Mouse (Mus musculus) stomach, embryonic 14.5 days (tissue): ENCODE measurements around the gene Ppcs. TPM values are rescaled to one million over a fixed set of nuclear protein-coding genes. Genes with fewer than 3 reads are reported as not detected.

Experiments used
- ATAC-seq: fragments of 200-750 bp; cut with Nextera tagmentation; 2 replicates; pipeline ENCODE4 v1.8.0; 2017; ENCODE audit warnings: low read depth, moderate TSS enrichment; ENCODE audit not compliant: insufficient number of reproducible peaks, insufficient read depth, low FRiP score
- H3K27ac ChIP-seq: fragments of 300-500 bp; sonication (generic); 2 replicates; pipeline ENCODE4 v1.5.1; 2014; ENCODE audit warnings: mild to moderate bottlenecking, low read length, moderate library complexity, mixed read lengths
- H3K27me3 ChIP-seq: fragments of 300-500 bp; sonication (generic); 2 replicates; pipeline ENCODE4 v1.6.1; 2014; ENCODE audit warnings: low read length, control low read depth, mixed read lengths; ENCODE audit not compliant: control insufficient read depth, insufficient read depth
- H3K36me3 ChIP-seq: fragments of 300-500 bp; sonication (generic); 2 replicates; pipeline ENCODE4 v1.6.1; 2014; ENCODE audit warnings: mild to moderate bottlenecking, control low read depth, low read length, moderate library complexity, mixed read lengths; ENCODE audit not compliant: control insufficient read depth, insufficient read depth
- H3K4me1 ChIP-seq: fragments of 300-500 bp; sonication (generic); 2 replicates; pipeline ENCODE4 v1.6.1; 2014; ENCODE audit warnings: low read length, control low read depth, mixed read lengths; ENCODE audit not compliant: control insufficient read depth, insufficient read depth
- H3K4me2 ChIP-seq: fragments of 300-500 bp; sonication (generic); replicated peaks from 2 replicates; pipeline ENCODE4 v1.6.1; 2014; ENCODE audit warnings: low read depth, low read length, control low read depth
- H3K4me3 ChIP-seq: fragments of 300-500 bp; sonication (generic); 2 replicates; pipeline ENCODE4 v1.5.1; 2014; ENCODE audit warnings: low read depth, low read length, control low read depth
- H3K9ac ChIP-seq: fragments of 300-500 bp; sonication (generic); replicated peaks from 2 replicates; pipeline ENCODE4 v1.6.1; 2014; ENCODE audit warnings: low read depth, mild to moderate bottlenecking, control low read depth, low read length, moderate library complexity, mixed read lengths
- H3K9me3 ChIP-seq: fragments of 300-500 bp; sonication (generic); 2 replicates; pipeline ENCODE4 v1.6.1; 2016; ENCODE audit warnings: low read depth, low read length, control low read depth; ENCODE audit not compliant: control insufficient read depth
- WGBS: fragments of 180-500 bp; shearing (Covaris S2); extraction: QIAGEN DNeasy Blood & Tissue Kit; methylation state at CpG from one replicate; pipeline ENCODE4 v1.1.7; 2014; 5-methylcytosine and 5-hydroxymethylcytosine counted together
- polyA plus RNA-seq: library from polyadenylated mRNA; unstranded; fragments of >200 nt; fragmentation: Nextera tagmentation; extraction: Ambion mirVana; gene quantifications from 2 replicates; pipeline ENCODE4 v1.2.1, GENCODE M21; 2014

The Ppcs gene
- polyA plus RNA-seq, 1 experiment from 2014 or later: 33.7 TPM

DNA sequence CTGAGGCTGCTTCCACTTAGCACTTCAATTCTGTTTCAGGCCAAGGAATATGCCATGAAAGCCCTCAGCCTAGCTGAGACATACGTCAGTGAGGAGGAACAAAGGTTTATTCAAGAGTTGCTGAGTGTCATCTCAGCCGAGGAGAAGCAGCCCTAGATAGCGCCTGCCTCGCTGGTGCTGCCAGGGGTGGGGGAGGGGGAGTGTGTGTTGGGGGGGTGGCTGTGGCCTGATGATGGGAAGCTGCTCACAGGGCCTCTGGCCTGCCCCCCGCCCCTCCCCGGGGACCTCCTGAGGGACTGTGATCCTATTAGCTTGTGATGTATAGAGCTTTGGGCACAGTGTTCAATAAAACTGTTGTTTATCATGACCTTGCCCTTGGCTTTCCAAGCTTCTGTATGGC is 31.3 kb upstream of the Ppcs start:
- Histone ChIP-seq H3K36me3 (no peaks in the 10 kb centered on the region), H3K4me3 (no peak overlapping the region), H3K9me3 (no peaks in the 10 kb centered on the region), H3K27ac (no peak overlapping the region), H3K4me1 (no peaks in the 10 kb centered on the region), H3K4me2 (no peak overlapping the region), H3K27me3 (no peaks in the 10 kb centered on the region), H3K9ac (no peak overlapping the region)
- WGBS: 20% methylated on average over 6 of the region's 6 CpGs
- no peak for ATAC-seq

DNA sequence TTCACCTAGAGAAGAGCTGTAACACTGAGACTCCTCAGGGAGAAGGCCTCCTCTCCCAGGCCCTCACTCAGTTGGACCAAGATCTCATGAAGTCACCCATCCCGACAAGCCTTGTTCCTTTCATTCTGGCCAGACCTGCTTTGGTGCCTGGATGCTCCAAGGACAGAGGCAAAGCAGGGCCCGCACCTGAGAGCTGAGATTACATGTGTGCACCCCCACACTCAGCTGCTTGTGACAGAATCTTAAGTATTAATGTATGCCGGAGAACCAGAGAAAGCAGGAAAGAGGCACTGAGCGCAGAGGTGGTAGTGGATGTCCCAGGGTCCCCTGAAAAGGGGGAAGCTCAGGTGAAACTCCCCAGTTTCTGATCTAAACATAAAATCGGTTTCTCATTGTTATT is 30.9 kb upstream of the Ppcs start:
- Histone ChIP-seq H3K9ac (no peak overlapping the region), H3K27ac (no peak overlapping the region), H3K9me3 (no peaks in the 10 kb centered on the region), H3K27me3 (no peaks in the 10 kb centered on the region), H3K4me3 (no peak overlapping the region), H3K4me1 (no peaks in the 10 kb centered on the region), H3K36me3 (no peaks in the 10 kb centered on the region), H3K4me2 (no peak overlapping the region)
- ATAC-seq: no peak
- WGBS: 54% methylated on average over 5 of the region's 5 CpGs

DNA sequence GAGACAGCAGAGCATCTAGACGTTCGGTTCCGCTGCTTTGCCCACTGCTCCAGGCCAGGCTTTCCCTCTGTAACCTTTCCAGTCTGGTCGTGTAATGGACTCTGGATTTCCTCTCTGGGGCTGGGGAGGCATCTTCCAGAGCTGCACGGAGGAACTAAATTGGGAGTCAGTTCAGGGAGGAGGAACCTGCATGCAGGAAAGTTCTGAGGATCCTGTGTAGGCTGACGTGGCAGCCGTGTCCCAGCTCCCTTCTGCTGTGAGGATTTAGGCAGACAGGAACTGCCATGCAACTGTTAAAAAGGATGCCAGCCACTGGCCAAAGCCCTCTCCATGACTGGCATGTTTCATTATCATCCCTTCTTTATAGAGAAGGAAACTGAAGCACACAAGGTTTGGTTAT is 28.2 kb upstream of the Ppcs start:
- H3K36me3 ChIP-seq: no peaks in the 10 kb centered on the region
- H3K4me1 ChIP-seq: no peaks in the 10 kb centered on the region
- no peaks in the 10 kb centered on the region for H3K9me3 ChIP-seq
- WGBS: 69% methylated on average over 7 of the region's 7 CpGs
- H3K27me3 ChIP-seq: no peaks in the 10 kb centered on the region
- H3K27ac ChIP-seq: no peak overlapping the region
- ATAC-seq: no peak
- no peak overlapping the region for H3K4me3 ChIP-seq
- no peak overlapping the region for H3K4me2 ChIP-seq
- H3K9ac ChIP-seq: no peak overlapping the region

DNA sequence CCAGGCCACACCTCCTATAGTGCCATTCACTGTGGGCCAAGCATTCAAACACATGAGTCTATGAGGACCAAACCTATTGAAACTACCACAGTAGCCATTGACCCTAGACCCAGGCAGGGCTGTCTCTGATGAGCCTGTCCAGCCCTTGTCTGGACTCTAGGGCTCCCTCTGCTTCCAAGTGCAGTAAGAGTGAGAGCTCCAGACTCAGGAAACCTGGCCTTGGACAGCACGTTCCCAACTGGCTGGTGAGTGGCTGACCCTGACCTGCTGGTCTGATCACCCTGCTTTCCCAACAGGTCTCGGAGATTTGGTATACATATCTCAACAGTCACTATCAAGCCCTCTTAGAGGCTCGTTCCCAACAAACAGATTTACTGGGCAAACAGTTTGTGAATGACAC is 25.6 kb upstream of the Ppcs start:
- Histone ChIP-seq H3K9ac (no peak overlapping the region), H3K9me3 (no peaks in the 10 kb centered on the region), H3K4me2 (no peak overlapping the region), H3K4me3 (no peak overlapping the region), H3K27me3 (no peaks in the 10 kb centered on the region), H3K4me1 (no peaks in the 10 kb centered on the region), H3K27ac (no peak overlapping the region), H3K36me3 (no peaks in the 10 kb centered on the region)
- 62% methylated on average over 3 of the region's 3 CpGs for whole genome bisulfite sequencing
- ATAC-seq: no peak

DNA sequence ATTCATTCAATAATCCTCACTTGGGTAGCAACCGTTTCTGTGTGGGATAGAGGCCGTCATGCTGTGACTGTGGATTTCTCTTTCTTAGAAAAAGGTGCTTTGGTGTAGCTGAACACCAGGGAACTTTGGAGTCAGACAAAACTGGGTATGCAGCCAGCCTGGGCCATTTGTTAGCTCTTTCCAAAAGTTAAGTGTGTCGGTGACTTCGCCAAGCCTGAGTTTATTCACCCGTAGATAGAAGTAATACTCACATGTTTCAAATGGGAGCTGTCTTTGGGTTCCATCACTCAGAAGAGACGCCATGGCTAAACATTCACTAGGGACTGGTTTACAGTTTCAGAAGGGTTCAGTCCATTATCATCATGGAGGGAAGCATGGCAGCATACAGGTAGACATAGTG is 25.0 kb upstream of the Ppcs start:
- Histone ChIP-seq H3K27me3 (no peaks in the 10 kb centered on the region), H3K4me1 (no peaks in the 10 kb centered on the region), H3K9ac (no peak overlapping the region), H3K4me3 (no peak overlapping the region), H3K4me2 (no peak overlapping the region), H3K27ac (no peak overlapping the region), H3K9me3 (no peaks in the 10 kb centered on the region), H3K36me3 (no peaks in the 10 kb centered on the region)
- no peak for ATAC-seq
- 87% methylated on average over 6 of the region's 6 CpGs for WGBS

DNA sequence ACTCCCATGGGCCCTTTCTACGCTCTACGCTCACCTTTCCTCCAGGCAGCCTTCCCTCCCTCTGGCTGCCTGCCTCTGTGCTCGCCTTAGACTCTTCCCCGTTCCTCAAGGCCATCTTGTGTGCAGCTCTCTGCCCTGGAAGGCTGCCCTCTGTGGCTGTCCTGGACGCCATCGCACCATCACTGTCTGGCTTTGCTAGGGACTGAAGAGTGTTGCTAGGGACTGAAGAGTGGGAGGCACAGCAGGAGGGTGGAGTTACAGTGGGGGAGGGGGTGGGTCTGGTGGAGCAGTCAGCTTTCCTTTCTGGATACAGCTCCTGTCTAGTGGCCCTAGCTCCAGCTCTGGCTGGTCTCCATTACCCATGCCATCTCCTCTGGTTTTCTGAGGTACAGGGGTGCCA is 20.3 kb upstream of the Ppcs start:
- H3K9ac ChIP-seq: no peak overlapping the region
- H3K27me3 ChIP-seq: no peaks in the 10 kb centered on the region
- no peaks in the 10 kb centered on the region for H3K9me3 ChIP-seq
- no peak overlapping the region for H3K4me2 ChIP-seq
- H3K4me3 ChIP-seq: no peak overlapping the region
- no peak overlapping the region for H3K27ac ChIP-seq
- ATAC-seq: no peak
- H3K36me3 ChIP-seq: no peaks in the 10 kb centered on the region
- WGBS: 56% methylated on average over 6 of the region's 6 CpGs
- no peaks in the 10 kb centered on the region for H3K4me1 ChIP-seq

DNA sequence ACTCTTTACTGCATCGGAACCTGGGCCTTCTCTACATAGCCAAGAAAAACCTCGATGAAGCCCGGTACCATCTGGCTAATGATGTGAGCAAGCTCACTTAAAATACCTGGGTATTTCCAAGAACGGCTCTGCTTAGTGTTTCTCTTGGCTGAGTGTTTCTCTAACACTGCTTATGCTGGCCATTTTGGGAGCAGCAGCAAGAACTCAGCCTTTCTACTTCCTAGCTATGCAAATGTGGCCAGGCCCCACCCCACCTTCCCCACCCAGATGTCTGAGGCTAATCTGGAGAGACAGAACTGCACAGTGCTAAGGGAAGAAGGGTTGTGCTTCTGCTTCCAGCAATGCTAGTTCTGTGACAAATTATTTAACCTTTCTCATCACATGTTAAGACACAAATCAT is 19.6 kb upstream of the Ppcs start:
- no peak for ATAC-seq
- Histone ChIP-seq H3K9me3 (no peaks in the 10 kb centered on the region), H3K4me1 (no peaks in the 10 kb centered on the region), H3K27ac (no peak overlapping the region), H3K27me3 (no peaks in the 10 kb centered on the region), H3K36me3 (no peaks in the 10 kb centered on the region), H3K9ac (no peak overlapping the region), H3K4me3 (no peak overlapping the region), H3K4me2 (no peak overlapping the region)
- 89% methylated on average over 4 of the region's 4 CpGs for WGBS

DNA sequence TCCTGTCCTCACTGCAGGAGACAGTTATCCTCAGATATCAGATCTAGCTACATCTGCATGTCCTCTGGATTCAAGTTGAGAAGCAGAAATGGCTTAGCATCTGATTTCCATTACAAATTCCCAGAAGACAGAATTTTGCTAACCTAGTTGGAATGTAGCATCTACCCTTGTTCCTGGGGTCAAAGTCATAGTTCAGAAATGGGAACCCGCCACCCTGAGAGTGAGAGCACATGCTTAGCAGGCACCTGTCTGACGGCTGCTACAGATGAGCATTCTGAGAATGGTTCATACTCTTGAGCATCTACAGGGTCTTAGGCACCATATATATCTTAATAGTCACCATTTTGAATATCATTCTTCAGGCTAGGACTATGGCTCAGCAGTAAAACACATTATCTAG is 15.7 kb upstream of the Ppcs start:
- no peaks in the 10 kb centered on the region for H3K36me3 ChIP-seq
- WGBS: 87% methylated on average over 2 of the region's 2 CpGs
- no peak for ATAC-seq
- no peak overlapping the region for H3K4me2 ChIP-seq
- H3K9ac ChIP-seq: no peak overlapping the region
- no peaks in the 10 kb centered on the region for H3K27me3 ChIP-seq
- no peaks in the 10 kb centered on the region for H3K4me1 ChIP-seq
- H3K9me3 ChIP-seq: no peaks in the 10 kb centered on the region
- no peak overlapping the region for H3K4me3 ChIP-seq
- no peak overlapping the region for H3K27ac ChIP-seq

DNA sequence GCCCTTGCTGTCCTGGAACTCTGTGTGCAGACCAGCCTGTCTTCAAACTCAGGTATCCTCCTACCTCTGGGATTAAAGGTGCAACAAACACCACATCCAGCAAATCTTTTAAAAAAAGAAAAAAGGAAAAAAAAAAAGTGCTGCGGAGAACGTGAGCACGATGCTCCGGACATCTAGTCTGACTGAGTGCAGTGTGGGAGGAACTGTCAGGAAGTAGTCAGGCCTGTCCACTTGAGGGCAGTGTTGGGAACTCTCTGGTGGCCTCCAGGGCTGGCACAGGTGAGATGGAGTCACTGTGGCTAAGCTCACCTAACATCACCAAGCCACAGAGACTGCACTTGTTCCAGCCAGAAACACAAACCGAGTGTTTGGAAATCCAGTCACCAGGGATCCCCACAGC is 8.5 kb upstream of the Ppcs start:
- Histone ChIP-seq H3K4me1 (no peaks in the 10 kb centered on the region), H3K4me3 (no peak overlapping the region), H3K9ac (no peak overlapping the region), H3K4me2 (no peak overlapping the region), H3K27ac (no peak overlapping the region), H3K27me3 (no peaks in the 10 kb centered on the region), H3K9me3 (no peaks in the 10 kb centered on the region), H3K36me3 (no peaks in the 10 kb centered on the region)
- WGBS: 23% methylated on average over 5 of the region's 5 CpGs
- ATAC-seq: no peak
